Mouse (Mus musculus) erythroblast, embryonic 14.5 days (primary cell): ENCODE data around the gene Astn2. TPM values are rescaled to one million over a fixed set of nuclear protein-coding genes. Genes with fewer than 3 reads are reported as not detected.

Experiments used
- H3K27me3 ChIP-seq: 2 replicates; pipeline ENCODE4 v1.6.1; 2012; ENCODE audit warnings: inconsistent platforms; ENCODE audit not compliant: control insufficient read depth
- H3K36me3 ChIP-seq: 2 replicates; pipeline ENCODE4 v1.6.1; 2012; ENCODE audit warnings: mild to moderate bottlenecking, inconsistent platforms; ENCODE audit not compliant: control insufficient read depth
- H3K4me1 ChIP-seq: 2 replicates; pipeline ENCODE4 v1.6.1; 2012; ENCODE audit warnings: inconsistent platforms; ENCODE audit not compliant: control insufficient read depth
- H3K4me3 ChIP-seq: replicated peaks from 2 replicates; pipeline ENCODE3; 2012; ENCODE audit warnings: moderate library complexity, mild to moderate bottlenecking, inconsistent platforms
- H3K9me3 ChIP-seq: 2 replicates; pipeline ENCODE4 v1.6.1; 2012; ENCODE audit warnings: low read length, inconsistent platforms, mixed read lengths; ENCODE audit not compliant: control insufficient read depth
- GATA1 ChIP-seq: IDR thresholded peaks from 2 replicates; pipeline ENCODE4 v1.6.1; 2012; ENCODE audit warnings: low read length, inconsistent platforms, mixed read lengths
- TAL1 ChIP-seq: IDR thresholded peaks from 3 replicates; pipeline ENCODE4 v1.6.1; 2012; ENCODE audit warnings: low read length, inconsistent platforms, mixed read lengths
- polyA plus RNA-seq: library from polyadenylated mRNA; stranded (reverse); fragments of >175 nt; gene quantifications from 2 replicates; pipeline ENCODE4 v1.2.3, GENCODE M21; 2012

The Astn2 gene
- polyA plus RNA-seq, result not detected in 2 replicates

GRCm38 (mm10) chr4:66404201-66404711, at the start of gene Astn2:
TSS of gene Astn2 (minus strand) at chr4:66404611.
- Histone ChIP-seq H3K4me1 (no peaks in the 10 kb centered on the region), H3K4me3 (no peak within 1 kb of the TSS), H3K9me3 (no peaks in the 10 kb centered on the region), H3K27me3 (peaks cover 38% of the 10 kb centered on the region), H3K36me3 (no peaks in the 10 kb centered on the region)
- TF ChIP-seq GATA1 (no peak), TAL1 (no peak)

- no peak for TF ChIP-seq GATA1
- no peak for TF ChIP-seq TAL1
- H3K9me3 ChIP-seq, result no peaks in the 10 kb centered on the region
- H3K27me3 ChIP-seq, result no peaks in the 10 kb centered on the region
- H3K4me3 ChIP-seq, result no peak overlapping the region
- H3K4me1 ChIP-seq, result no peaks in the 10 kb centered on the region
- no peaks in the 10 kb centered on the region for H3K36me3 ChIP-seq
Measured at GRCm38 (mm10) chr4:66450115-66450514, 45.7 kb upstream of the Astn2 start.

DNA sequence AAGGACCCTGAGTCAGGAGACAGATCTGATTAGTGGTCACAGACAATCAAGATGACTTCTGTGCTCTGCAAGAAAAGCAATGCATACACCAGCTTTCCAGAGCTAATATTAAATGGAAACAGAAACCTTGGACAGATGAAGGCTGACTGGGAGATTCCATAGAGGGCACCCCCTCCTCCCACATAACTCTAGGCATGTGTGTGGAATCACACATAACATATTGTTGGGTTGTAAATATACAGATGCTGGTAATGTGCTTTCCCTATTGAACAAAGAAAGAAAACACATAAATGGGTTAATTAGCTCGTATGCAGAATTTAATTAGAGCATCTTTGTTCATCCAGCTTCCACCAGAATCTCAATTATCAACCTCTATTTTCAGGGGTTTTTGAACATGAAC, 26.8 kb upstream of the Astn2 start:
- Histone ChIP-seq H3K36me3 (no peaks in the 10 kb centered on the region), H3K4me1 (no peaks in the 10 kb centered on the region), H3K27me3 (no peaks in the 10 kb centered on the region), H3K4me3 (no peak overlapping the region), H3K9me3 (no peaks in the 10 kb centered on the region)
- TF ChIP-seq TAL1, result no peak
- no peak for TF ChIP-seq GATA1

DNA sequence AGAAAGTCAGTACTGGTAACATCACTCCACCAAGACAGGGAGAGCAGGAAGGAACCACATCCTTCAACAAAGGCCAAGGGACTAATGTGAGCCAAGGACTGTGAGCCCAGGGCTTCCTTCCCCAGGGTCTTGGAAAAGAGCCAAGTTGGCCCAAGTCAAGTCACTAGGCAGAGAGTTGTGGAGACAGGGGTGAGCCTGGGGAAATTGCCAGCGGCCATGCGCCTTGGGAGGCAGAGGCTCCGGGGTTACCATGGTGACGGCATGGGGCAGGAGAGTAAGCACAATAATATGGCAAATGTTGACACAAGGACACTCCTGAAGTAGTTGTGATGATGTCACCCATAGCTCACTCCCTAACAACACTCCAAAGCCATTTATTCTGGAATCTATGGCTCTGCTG, 21.4 kb upstream of the Astn2 start:
- Histone ChIP-seq H3K36me3 (no peaks in the 10 kb centered on the region), H3K27me3 (no peaks in the 10 kb centered on the region), H3K4me3 (no peak overlapping the region), H3K4me1 (no peaks in the 10 kb centered on the region), H3K9me3 (peaks cover 2% of the 10 kb centered on the region; the same call in 1 of the 2 replicates)
- TF ChIP-seq GATA1, result no peak
- TF ChIP-seq TAL1, result no peak

DNA sequence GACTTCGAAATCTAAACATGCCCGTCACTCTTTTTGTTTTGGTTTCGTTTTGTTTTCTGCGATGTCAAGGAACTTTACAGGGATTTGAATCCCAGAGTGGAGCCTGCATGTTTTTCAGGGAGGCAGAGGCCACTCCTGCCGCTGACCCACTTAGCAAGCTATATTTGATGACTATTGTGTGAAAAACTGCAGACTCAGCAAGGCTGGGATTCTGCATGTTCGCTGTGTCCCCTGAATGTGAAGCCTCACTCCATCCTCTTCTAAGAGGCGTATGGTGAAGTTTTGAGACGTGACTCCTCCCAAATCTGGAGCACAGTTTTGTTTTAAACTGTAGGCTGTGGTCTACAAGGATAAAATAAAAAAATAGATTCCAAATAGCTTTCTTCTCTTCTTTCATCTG, 10.4 kb upstream of the Astn2 start:
- H3K36me3 ChIP-seq, result no peaks in the 10 kb centered on the region
- TF ChIP-seq TAL1, result no peak
- no peaks in the 10 kb centered on the region for H3K9me3 ChIP-seq
- no peaks in the 10 kb centered on the region for H3K27me3 ChIP-seq
- no peaks in the 10 kb centered on the region for H3K4me1 ChIP-seq
- no peak overlapping the region for H3K4me3 ChIP-seq

DNA sequence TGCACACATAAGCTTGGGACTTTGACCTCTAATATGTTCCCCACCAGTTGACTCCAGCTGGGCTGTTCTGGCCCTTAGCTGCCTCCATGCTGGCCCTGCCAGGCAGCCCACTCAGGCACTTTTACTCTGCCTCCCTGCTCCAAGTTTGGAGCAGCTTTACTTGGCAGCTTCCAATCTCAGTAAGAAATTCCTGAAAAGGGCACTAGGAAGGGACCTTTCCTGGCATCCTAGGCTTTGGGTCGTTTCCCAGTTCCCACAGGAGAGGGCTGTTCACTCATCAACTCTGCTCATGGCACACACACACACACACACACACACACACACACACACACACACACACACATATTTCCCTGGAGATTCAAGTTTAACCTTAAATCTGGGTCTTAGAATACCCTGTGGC, 675 bp upstream of the Astn2 start:
- H3K9me3 ChIP-seq, result no peaks in the 10 kb centered on the region
- no peaks in the 10 kb centered on the region for H3K36me3 ChIP-seq
- no peak overlapping the region for H3K4me3 ChIP-seq
- TF ChIP-seq GATA1 (no peak), TAL1 (no peak)
- no peaks in the 10 kb centered on the region for H3K4me1 ChIP-seq
- peaks cover 38% of the 10 kb centered on the region for H3K27me3 ChIP-seq

GRCm38 (mm10) chr4:66403708-66404200, 657 bp downstream of the Astn2 start:
- Histone ChIP-seq H3K4me3 (no peak overlapping the region), H3K4me1 (no peaks in the 10 kb centered on the region), H3K36me3 (no peaks in the 10 kb centered on the region), H3K9me3 (no peaks in the 10 kb centered on the region), H3K27me3 (peaks cover 38% of the 10 kb centered on the region)
- TF ChIP-seq TAL1, result no peak
- TF ChIP-seq GATA1, result no peak

- H3K4me3 ChIP-seq, result no peak overlapping the region
- H3K36me3 ChIP-seq, result no peaks in the 10 kb centered on the region
- peaks cover 38% of the 10 kb centered on the region for H3K27me3 ChIP-seq
- no peaks in the 10 kb centered on the region for H3K9me3 ChIP-seq
- TF ChIP-seq TAL1 (no peak), GATA1 (no peak)
- no peaks in the 10 kb centered on the region for H3K4me1 ChIP-seq
Measured at GRCm38 (mm10) chr4:66403116-66403707, 1.2 kb downstream of the Astn2 start.

- Histone ChIP-seq H3K27me3 (peaks cover 38% of the 10 kb centered on the region), H3K4me1 (no peaks in the 10 kb centered on the region), H3K36me3 (no peaks in the 10 kb centered on the region), H3K9me3 (no peaks in the 10 kb centered on the region), H3K4me3 (no peak overlapping the region)
- TF ChIP-seq GATA1 (no peak), TAL1 (no peak)
Measured at GRCm38 (mm10) chr4:66402611-66403010, 1.8 kb downstream of the Astn2 start.
